Mouse (Mus musculus) adipocyte (in vitro differentiated cells): ENCODE data around the gene Specc1l.
A peak's percentile ranks its signal among the peaks of the same experiment; 100 is the strongest.

ENCODE experiments used
- DNase-seq: peaks from one replicate; pipeline ENCODE4 v3.0.0-alpha.2; 2016; ENCODE audit warnings: low spot score

Specc1l gene

GRCm38 (mm10) chr10:75224630-75225029 lies 12.8 kb downstream of the Specc1l start:
- no peak for DNase-seq

GRCm38 (mm10) chr10:75227381-75227780 lies 15.5 kb downstream of the Specc1l start:
- no peak for DNase-seq

DNA sequence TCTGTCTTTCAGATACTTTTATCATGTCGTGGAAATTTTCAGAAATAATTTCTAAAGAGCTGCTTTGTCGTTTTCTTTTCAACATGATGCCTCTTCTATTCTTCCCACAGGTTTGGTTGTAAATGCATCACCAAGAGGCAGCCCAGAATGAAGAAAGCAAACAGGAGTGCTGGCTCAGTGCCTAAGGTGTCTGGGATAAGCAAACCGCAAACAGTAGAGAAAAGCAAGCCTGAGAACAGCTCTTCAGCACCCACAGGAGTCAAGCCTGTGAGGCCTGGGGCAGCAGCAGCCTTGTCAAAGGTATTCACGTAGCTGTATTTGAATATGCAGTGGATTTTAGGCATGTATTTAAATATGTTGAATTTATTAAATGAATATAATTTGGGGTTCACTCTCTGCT lies 18.7 kb downstream of the Specc1l start:
- DNase-seq = no peak

DNA sequence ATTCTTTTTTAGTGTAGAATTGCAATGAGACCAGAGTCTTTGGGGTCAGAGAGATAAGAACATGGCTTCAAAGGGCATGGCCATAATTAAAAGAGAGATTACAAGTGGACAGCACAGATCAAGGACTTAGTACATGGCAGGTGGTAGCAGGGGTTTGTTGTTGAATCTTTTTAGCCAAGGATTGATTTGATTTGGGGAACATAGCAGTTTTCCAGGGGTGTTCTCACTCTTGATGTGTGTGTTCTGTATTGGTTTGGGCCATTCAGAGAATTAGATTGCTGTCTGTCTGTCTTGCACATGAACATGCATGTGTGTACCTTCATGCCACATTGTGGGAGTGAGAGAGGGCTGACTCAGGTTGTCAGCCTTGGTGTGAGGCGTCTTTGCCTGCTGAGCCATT lies 20.0 kb downstream of the Specc1l start:
- DNase-seq = no peak

DNA sequence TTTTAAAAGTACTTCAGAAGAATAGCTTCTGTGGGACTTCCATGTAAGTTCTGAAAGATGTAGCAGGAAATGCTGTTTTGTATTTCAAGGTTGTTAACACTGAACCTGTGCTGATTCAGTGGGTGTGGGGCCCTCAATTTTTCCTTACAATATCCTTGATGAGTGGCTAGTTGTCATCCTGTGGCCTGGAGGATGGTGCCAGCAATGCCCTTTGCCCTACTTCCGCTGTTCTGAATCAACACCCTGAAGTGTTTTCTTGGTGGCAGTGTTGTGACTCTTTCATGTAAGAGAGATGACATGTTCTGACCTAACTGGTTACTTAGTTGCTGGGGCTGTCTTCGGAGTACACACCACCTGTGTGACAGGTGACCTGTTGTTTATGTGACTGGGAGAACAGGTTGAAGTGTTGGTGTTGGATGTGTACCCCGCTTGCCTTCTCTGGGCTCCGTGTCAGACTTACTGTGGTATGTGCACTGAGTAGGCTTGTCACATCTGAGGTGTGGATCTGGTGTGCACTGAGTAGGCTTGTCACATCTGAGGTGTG lies 20.8 kb downstream of the Specc1l start:
- DNase-seq = peak; percentile 26

DNA sequence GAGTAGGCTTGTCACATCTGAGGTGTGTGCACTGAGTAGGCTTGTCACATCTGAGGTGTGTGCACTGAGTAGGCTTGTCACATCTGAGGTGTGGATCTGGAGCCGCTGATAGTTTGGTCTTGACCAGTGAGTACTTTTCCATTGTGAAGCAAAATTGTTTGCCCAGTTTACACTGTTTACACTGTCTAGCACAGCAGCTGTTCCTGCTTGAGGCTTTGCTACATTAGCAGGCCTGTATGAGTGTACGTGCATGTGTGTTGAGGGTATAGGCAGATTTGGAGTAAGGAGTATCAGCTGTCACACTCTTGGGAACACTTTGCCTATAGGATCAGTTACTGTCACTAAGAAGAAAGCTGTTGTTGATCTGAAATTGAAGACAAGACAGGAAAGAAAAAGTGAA lies 21.6 kb downstream of the Specc1l start:
- no peak for DNase-seq

DNA sequence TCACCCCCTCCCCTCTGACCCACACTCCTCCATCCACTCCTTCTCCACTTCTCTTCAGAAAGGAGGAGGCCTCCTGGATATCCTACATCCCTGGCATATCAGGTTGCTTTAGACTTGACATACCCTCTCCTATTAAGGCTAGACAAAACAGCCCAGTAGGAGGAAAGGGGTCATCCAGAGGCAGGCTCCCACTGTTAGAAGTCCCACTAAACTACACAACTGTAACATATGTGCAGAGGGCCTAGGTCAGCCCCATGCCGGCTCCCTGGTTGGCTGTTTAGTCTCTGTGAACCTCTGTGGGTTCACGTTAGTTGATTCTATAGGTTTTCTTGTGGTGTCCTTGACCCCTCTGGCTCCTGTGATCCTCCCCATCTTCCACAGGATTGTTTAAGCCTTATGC lies 23.9 kb downstream of the Specc1l start:
- no peak for DNase-seq

DNA sequence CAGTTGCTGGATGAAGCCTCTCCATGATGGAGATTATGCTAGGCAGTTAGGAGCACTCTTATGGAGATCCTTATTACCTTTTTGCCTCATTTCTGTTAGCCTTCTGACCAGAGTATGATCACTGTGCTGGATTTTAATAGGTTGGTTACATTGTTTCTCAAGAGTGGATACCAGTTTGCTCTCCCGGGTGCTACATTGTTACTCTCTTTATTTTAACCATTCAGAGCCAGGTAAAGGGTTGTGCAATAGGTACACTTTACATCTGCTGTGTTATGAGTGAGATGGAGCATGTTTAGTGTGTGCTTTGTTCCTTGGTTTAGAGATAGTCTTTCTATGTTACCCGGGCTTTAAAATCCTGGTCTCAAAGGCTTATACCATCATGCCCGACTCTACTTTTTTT lies 24.3 kb downstream of the Specc1l start:
- no peak for DNase-seq

DNA sequence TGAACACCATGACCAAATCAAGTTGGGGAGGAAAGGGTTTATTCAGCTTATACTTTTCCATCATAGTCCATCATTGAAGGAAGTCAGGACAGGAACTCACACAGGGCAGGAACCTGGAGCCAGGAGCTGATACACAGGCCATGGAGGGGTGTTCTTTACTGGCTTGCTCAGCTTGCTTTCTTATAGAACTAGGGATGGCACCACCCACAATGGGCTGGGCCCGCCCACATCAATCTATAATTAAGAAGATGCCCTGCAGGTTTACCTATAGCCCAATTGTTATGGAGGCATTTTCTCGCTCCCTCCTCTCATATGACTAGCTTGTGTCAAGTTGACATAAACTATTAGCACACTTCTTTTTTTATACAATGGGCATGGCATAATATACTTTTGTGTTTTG lies 25.3 kb downstream of the Specc1l start:
- DNase-seq = no peak

- peak; percentile 70 for DNase-seq
Observed at GRCm38 (mm10) chr10:75240583-75241250, 28.8 kb downstream of the Specc1l start.

- DNase-seq = no peak
Observed at GRCm38 (mm10) chr10:75245806-75246205, 33.9 kb downstream of the Specc1l start.

DNA sequence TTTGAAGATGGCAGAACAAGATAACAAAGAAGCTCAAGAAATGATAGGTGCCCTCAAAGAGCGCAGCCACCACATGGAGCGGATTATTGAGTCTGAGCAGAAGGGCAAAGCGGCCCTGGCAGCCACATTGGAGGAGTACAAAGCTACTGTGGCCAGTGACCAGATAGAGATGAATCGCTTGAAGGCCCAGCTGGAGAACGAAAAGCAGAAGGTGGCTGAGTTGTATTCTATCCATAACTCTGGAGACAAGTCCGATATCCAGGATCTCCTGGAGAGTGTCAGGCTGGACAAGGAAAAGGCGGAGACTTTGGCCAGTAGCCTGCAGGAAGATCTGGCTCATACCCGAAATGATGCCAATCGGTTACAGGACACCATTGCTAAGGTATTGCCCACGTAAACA lies 34.5 kb downstream of the Specc1l start:
- no peak for DNase-seq

GRCm38 (mm10) chr10:75251011-75251410 lies 39.1 kb downstream of the Specc1l start:
- DNase-seq = peak; percentile 67

DNA sequence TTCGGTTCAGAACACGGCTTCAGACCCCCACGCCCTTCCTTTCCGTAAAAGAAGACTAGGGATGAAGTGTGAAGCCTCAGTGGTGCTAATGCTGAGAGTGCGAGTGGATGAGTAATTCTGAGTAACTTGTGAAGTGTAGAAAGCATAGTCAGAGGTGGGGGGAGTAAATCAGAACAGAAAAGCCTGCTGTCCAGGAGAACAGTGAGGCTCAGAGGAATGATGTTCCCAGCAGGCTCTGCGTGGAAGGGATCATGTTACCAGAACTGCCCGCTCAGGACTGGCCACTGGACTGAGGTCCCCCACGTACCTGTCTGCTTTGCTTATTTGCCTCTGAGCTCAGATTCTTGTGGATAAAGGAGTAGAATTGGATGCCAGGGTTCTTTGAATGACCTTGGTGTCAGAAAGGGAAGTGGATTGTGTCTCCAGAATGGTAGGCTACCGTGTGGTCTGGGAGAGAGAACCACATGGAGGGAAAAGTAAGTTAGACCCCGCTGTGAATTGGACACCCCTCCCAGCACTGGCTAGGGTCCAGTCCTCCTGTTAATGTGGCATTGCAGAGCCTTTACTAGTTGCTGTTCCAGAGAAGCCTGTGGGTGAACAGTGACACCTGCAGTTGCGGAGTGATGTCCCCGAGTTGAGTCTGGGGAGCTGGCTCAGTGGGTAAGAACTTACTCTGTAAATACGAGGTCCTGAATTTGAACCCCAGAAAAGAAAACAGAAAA lies 40.6 kb downstream of the Specc1l start:
- DNase-seq = no peak

DNA sequence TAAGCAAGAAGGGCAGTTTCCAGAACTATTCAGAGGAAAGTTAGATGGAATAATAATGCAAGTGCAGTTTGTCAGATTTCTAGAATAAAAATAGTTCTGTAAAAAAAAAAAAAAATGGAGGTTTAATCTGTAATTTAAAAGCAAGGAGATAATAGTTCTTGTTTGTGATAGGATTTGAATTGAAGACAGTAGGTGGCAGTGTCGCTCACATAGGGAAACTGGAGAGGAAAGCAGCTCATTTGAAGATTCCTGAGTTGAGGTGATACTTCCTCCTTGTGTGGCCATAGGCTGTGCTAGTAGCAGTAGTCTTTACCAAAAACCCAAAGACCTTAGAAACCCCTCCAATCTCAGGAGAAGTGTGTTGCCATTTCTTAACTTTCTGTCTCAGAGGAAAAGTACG lies 43.2 kb downstream of the Specc1l start:
- DNase-seq = peak; percentile 63

- no peak for DNase-seq
Observed at GRCm38 (mm10) chr10:75257401-75257800, 45.5 kb downstream of the Specc1l start.

- no peak for DNase-seq
Observed at GRCm38 (mm10) chr10:75258241-75258640, 46.4 kb downstream of the Specc1l start.

- DNase-seq = no peak
Observed at GRCm38 (mm10) chr10:75261268-75261667, 49.4 kb downstream of the Specc1l start.

- DNase-seq = peak; percentile 89
Observed at GRCm38 (mm10) chr10:75264993-75265555, 53.2 kb downstream of the Specc1l start.

GRCm38 (mm10) chr10:75273020-75273419 lies 61.1 kb downstream of the Specc1l start:
- peak; percentile 24 for DNase-seq

DNA sequence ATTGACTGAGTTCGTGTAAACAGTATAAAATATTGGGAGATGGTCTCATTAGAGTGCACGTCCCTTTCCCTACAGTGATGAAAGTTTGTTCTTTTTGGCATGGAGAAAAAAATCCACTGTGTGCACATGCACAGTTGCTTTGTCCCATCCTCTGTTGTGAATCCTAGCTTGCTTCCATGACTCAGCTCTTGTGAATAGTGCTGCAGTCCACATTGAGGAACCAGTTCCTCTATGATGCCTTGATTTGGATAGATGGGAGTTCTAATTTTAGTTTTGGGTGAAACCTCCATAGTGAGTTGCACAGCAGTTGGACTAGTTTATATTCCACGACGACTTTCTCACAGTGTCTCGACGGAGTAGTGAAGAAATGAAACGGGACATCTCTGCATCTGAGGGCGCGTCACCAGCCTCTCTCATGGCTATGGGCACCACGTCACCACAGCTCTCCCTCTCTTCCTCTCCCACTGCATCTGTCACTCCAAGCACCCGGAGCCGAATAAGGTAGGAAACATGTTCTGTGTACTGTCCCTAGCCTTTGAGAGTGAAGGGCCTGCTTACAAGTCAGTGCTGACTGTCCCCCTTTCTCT lies 64.6 kb downstream of the Specc1l start:
- no peak for DNase-seq

DNA sequence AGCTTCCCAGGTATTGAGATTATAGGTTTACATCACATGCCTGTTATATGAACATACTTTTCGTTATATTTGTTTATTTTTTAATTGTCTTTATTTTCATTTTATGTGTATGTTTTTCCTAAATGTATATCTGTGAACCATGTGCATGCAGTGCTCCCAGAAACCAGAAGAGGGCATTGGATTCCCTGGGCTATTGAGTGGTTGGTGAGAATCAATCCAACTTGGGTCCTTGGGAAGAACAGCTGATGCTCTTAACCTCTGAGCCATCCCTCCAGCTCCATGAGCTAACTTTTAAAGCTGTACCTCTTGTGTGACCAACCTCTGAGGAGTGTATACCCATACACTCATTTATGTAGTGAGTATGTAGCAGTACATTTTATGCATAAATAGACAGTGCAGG lies 65.6 kb downstream of the Specc1l start:
- DNase-seq = peak; percentile 28

DNA sequence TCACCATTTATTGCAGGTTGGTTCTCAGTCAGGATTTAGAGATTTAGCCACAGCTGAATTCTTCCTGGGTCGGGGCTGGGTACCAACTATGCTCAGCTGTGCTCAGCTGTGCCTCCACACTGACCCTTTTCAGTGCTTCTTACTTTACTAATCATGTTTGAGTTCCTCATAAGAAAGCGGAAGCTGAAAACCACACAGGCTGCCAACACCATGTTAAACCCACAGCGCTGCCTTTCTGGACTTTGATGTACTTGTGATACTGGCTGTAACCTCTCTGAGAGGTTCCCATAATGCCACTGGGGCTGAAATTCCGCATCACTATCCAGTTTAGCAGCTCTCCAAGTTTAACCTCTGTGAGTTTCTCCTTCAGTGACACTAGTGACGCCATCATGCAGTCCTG lies 70.8 kb downstream of the Specc1l start:
- no peak for DNase-seq
